Mouse (Mus musculus): ENCODE data around the gene Ptn.

DNA sequence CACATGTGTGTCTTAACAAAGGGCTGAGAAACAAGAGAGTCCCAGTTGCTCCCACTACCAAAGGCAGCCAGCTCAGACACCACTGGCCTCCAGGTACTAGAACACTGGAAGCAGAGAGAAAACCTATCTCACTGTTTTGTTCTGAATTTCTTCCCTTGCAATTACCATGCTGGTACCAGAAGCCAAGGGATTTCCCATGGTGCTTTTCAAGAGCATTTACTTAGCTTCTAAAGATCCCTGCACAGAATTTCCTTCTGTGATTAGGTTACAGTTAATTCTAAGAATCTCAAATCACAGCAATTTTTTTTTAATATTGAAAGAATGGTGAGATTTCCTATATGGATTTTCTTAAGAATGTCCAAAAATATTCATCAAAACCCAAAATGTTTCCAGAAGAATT, 31.2 kb upstream of the Ptn start:
- TF ChIP-seq CTCF (conservative IDR thresholded peaks at IDR 0.05; ENCODE audit: low read length) (no peak), POU5F1 (IDR thresholded peaks at IDR 0.05; ENCODE audit: borderline replicate concordance, low read length) (no peak)

Data from E14TG2a.4 (cell line).